Mouse (Mus musculus): ENCODE measurements around the gene 3110009E18Rik.

DNA sequence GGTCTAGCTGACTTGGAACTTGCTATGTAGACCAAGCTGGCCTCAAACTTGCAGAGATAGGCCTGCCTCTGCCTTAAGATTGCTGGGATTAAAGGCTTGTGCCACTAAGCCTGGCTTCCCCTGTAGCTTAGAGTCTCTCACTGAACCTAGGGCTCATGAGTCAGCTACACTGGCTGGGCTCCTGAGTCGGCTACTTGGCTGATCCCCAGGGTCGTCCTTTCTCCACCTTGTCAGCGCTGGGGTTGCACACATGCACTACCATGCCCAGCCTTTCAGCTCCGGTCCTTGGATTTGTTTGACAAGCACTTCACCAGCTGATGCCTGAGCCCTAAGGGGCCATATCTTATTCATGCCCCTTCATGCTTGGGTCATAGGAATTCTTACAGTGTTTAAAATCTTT is 47.0 kb downstream of the 3110009E18Rik start:
- TF ChIP-seq EP300 (IDR thresholded peaks at IDR 0.05; ENCODE audit: low read depth), result no peak
- no peak for TF ChIP-seq CTCF (IDR thresholded peaks at IDR 0.05; ENCODE audit: low read depth)

Measured in liver, embryonic 14.5 days (tissue).